Mouse (Mus musculus) cerebellum, adult 2 months (tissue): ENCODE data around the gene Sbk3.

ENCODE experiments used
- CTCF ChIP-seq: fragments of 200-500 bp; IDR thresholded peaks from 2 replicates; pipeline ENCODE4 v1.5.1; 2011; ENCODE audit warnings: low read depth, mild to moderate bottlenecking, control low read depth, low read length, moderate library complexity, borderline replicate concordance; ENCODE audit not compliant: insufficient read depth
- POLR2A ChIP-seq: fragments of 200-500 bp; IDR thresholded peaks from 2 replicates; pipeline ENCODE4 v1.6.1; 2011; ENCODE audit warnings: low read length, control low read depth, borderline replicate concordance; ENCODE audit not compliant: insufficient read depth

- TF ChIP-seq CTCF = no peak
- no peak for TF ChIP-seq POLR2A
Measured at GRCm38 (mm10) chr7:4924891-4925301, 46.1 kb downstream of the Sbk3 start.
